Mouse (Mus musculus) midbrain, embryonic 13.5 days (tissue): ENCODE measurements around the gene Snapc4. TPM values are rescaled to one million over a fixed set of nuclear protein-coding genes. Genes with fewer than 3 reads are reported as not detected.
"Not testable (repeated sequence)": the region's sequence is repeated elsewhere in the genome, so short reads cannot be mapped to it uniquely, and the experiment has no call there.

Experiments
- ATAC-seq: fragments of 200-750 bp; cut with Nextera tagmentation; 2 replicates; pipeline ENCODE4 v1.8.0; 2017; ENCODE audit warnings: mild to moderate bottlenecking, moderate TSS enrichment, moderate library complexity
- H3K27ac ChIP-seq: fragments of 300-500 bp; sonication (generic); 2 replicates; pipeline ENCODE4 v1.5.1; 2015; ENCODE audit warnings: inconsistent platforms, mild to moderate bottlenecking, moderate library complexity
- H3K27me3 ChIP-seq: fragments of 300-500 bp; sonication (generic); 2 replicates; pipeline ENCODE4 v1.6.1; 2015; ENCODE audit warnings: mild to moderate bottlenecking, inconsistent platforms
- H3K36me3 ChIP-seq: fragments of 300-500 bp; sonication (generic); 2 replicates; pipeline ENCODE4 v1.6.1; 2015; ENCODE audit warnings: mild to moderate bottlenecking, inconsistent platforms
- H3K4me1 ChIP-seq: fragments of 300-500 bp; sonication (generic); replicated peaks from 2 replicates; pipeline ENCODE4 v1.6.1; 2015; ENCODE audit warnings: inconsistent platforms
- H3K4me2 ChIP-seq: fragments of 300-500 bp; sonication (generic); replicated peaks from 2 replicates; pipeline ENCODE4 v1.6.1; 2015; ENCODE audit warnings: moderate library complexity, mild to moderate bottlenecking, inconsistent platforms
- H3K4me3 ChIP-seq: fragments of 300-500 bp; sonication (generic); replicated peaks from 2 replicates; pipeline ENCODE4 v1.5.1; 2015; ENCODE audit warnings: mild to moderate bottlenecking, inconsistent platforms
- H3K9ac ChIP-seq: fragments of 300-500 bp; sonication (generic); replicated peaks from 2 replicates; pipeline ENCODE4 v1.6.1; 2015; ENCODE audit warnings: mild to moderate bottlenecking, inconsistent platforms
- H3K9me3 ChIP-seq: fragments of 300-500 bp; sonication (generic); 2 replicates; pipeline ENCODE4 v1.6.1; 2016; ENCODE audit warnings: mild to moderate bottlenecking, inconsistent platforms
- WGBS: fragments of 180-500 bp; shearing (Covaris S2); methylation state at CpG from one replicate; pipeline ENCODE4 v1.1.7; 2015; 5-methylcytosine and 5-hydroxymethylcytosine counted together
- polyA plus RNA-seq: library from polyadenylated mRNA; unstranded; fragments of >200 nt; fragmentation: Nextera tagmentation; extraction: Ambion mirVana; gene quantifications from 2 replicates; pipeline ENCODE4 v1.2.1, GENCODE M21; 2015

Gene Snapc4
- polyA plus RNA-seq, 1 experiment from 2014 or later: 32.3 TPM

GRCm38 (mm10) chr2:26402265-26402664, 21.8 kb upstream of the Snapc4 start:
- H3K27ac ChIP-seq: no peak overlapping the region
- H3K27me3 ChIP-seq: no peaks in the 10 kb centered on the region
- peaks cover 28% of the 10 kb centered on the region for H3K4me1 ChIP-seq
- no peaks in the 10 kb centered on the region for H3K9me3 ChIP-seq
- H3K36me3 ChIP-seq: peaks cover 55% of the 10 kb centered on the region
- no peak overlapping the region for H3K9ac ChIP-seq
- WGBS: 88% methylated on average over 1 of the region's 1 CpGs
- ATAC-seq: no peak
- H3K4me2 ChIP-seq: no peak overlapping the region
- no peak overlapping the region for H3K4me3 ChIP-seq

DNA sequence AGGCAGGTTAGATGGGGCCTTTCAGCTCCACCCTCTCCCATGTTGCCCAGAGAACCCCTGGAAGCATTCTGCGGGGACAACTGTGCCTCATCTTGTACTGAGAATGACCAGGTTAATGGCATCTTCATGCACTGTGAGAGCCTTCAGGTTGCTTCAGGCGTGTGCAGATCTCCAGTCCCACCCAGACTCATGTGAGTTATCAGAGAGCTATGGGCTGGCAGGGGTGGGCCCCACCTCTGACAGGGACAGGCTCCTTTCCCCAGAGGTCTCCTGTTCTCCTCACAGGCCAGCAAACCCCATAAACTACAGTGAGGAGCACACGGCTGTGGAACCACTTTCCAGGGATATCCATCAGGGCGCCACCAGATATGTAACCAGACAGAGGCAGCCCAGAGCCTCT, 20.6 kb upstream of the Snapc4 start:
- Histone ChIP-seq H3K27ac (no peak overlapping the region), H3K4me1 (peaks cover 15% of the 10 kb centered on the region), H3K9me3 (no peaks in the 10 kb centered on the region), H3K4me3 (no peak overlapping the region), H3K9ac (no peak overlapping the region), H3K36me3 (peaks cover 68% of the 10 kb centered on the region), H3K27me3 (no peaks in the 10 kb centered on the region), H3K4me2 (no peak overlapping the region)
- no peak for ATAC-seq
- WGBS: 95% methylated on average over 4 of the region's 4 CpGs

DNA sequence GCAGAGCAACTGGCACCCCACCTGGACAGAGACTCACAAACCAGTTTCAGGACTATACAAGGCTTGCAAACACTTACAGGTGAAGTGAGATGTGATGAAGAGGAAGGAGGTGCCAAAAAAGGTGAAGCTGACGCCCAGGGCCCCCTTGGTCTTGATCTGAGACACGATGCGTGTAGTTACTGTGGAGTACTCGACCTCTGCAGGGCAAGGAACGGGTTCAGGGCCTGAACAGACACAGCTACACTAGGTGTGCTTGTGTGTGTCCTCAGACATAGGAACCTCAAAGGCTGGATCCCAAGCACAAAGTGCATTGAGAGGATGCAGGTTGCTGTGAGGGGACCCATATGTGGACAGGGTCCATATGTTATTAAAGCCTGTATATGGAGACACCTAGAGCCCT, 19.8 kb upstream of the Snapc4 start:
- no peaks in the 10 kb centered on the region for H3K9me3 ChIP-seq
- no peak overlapping the region for H3K9ac ChIP-seq
- no peaks in the 10 kb centered on the region for H3K27me3 ChIP-seq
- H3K4me2 ChIP-seq: no peak overlapping the region
- peaks cover 8% of the 10 kb centered on the region for H3K4me1 ChIP-seq
- WGBS: 93% methylated on average over 5 of the region's 5 CpGs
- no peak overlapping the region for H3K4me3 ChIP-seq
- no peak overlapping the region for H3K27ac ChIP-seq
- no peak for ATAC-seq
- peaks cover 75% of the 10 kb centered on the region for H3K36me3 ChIP-seq

DNA sequence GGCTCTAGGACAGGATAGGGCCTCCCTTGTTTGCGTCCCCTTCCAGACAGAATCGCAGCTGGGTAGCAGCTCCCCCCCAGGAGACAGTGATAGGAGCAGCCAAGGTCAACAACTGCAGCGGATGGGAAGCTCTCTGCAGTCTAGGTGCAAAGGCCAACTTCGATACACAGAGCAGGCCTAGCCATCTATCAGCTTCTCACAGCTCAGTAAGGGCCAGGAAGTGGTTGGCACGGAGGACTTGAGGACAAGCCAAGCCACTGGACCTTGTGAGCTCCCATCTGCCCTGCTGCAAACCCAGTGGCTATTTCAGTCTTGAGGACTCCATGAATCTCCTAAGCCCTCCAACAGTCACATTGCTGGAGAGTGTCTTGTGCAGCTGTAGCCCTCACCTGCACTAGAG, 19.2 kb upstream of the Snapc4 start:
- no peak overlapping the region for H3K9ac ChIP-seq
- H3K4me3 ChIP-seq: no peak overlapping the region
- ATAC-seq: no peak
- H3K4me1 ChIP-seq: peaks cover 1% of the 10 kb centered on the region
- no peak overlapping the region for H3K27ac ChIP-seq
- WGBS: 90% methylated on average over 5 of the region's 5 CpGs
- H3K4me2 ChIP-seq: no peak overlapping the region
- H3K36me3 ChIP-seq: peaks cover 82% of the 10 kb centered on the region
- H3K27me3 ChIP-seq: no peaks in the 10 kb centered on the region
- H3K9me3 ChIP-seq: no peaks in the 10 kb centered on the region

GRCm38 (mm10) chr2:26398978-26399377, 18.5 kb upstream of the Snapc4 start:
- Histone ChIP-seq H3K27me3 (no peaks in the 10 kb centered on the region), H3K4me1 (no peaks in the 10 kb centered on the region), H3K4me3 (no peak overlapping the region), H3K9me3 (no peaks in the 10 kb centered on the region), H3K36me3 (peaks cover 88% of the 10 kb centered on the region), H3K9ac (no peak overlapping the region), H3K4me2 (no peak overlapping the region), H3K27ac (no peak overlapping the region)
- WGBS: 92% methylated on average over 8 of the region's 8 CpGs
- ATAC-seq: no peak

DNA sequence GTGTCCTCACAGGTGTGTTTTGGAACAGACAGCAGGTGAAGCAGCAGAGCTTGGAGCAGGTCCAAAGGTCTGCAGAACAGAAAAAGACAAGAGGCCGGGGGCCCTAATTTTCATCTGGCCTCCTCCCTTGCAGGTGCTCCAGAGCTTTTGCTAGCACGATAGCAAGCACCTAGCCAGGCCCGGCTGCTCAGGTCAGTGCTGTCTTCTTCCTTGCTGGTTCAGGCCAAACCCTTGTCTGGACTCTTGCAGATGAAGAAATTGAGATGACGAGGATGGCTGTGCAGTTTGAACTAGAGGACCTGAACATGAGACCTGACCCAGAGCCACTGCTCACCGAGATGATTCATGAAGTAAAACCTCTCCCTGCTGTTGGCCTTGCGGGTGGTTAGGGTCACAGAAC, 11.2 kb upstream of the Snapc4 start:
- H3K9ac ChIP-seq: no peak overlapping the region
- 92% methylated on average over 6 of the region's 6 CpGs for WGBS
- ATAC-seq: no peak
- no peaks in the 10 kb centered on the region for H3K27me3 ChIP-seq
- H3K9me3 ChIP-seq: no peaks in the 10 kb centered on the region
- no peak overlapping the region for H3K4me2 ChIP-seq
- no peak overlapping the region for H3K4me3 ChIP-seq
- H3K36me3 ChIP-seq: peaks cover 75% of the 10 kb centered on the region
- peaks cover 24% of the 10 kb centered on the region for H3K4me1 ChIP-seq
- no peak overlapping the region for H3K27ac ChIP-seq

GRCm38 (mm10) chr2:26390954-26391353, 10.5 kb upstream of the Snapc4 start:
- H3K9ac ChIP-seq: no peak overlapping the region
- no peak overlapping the region for H3K4me2 ChIP-seq
- peaks cover 24% of the 10 kb centered on the region for H3K4me1 ChIP-seq
- 92% methylated on average over 3 of the region's 3 CpGs for WGBS
- no peak overlapping the region for H3K4me3 ChIP-seq
- no peaks in the 10 kb centered on the region for H3K27me3 ChIP-seq
- peaks cover 75% of the 10 kb centered on the region for H3K36me3 ChIP-seq
- ATAC-seq: no peak
- no peaks in the 10 kb centered on the region for H3K9me3 ChIP-seq
- no peak overlapping the region for H3K27ac ChIP-seq

GRCm38 (mm10) chr2:26389154-26389690, 8.8 kb upstream of the Snapc4 start, which contains the start of the genes Entr1 and Pmpca:
Gene Entr1, minus strand, starts transcription at chr2:26389316.
Gene Pmpca, plus strand, starts transcription at chr2:26389339.
- WGBS: under 1% methylated on average over 59 of the region's 60 CpGs
- Histone ChIP-seq H3K4me2 (peak within 1 kb of the TSS; percentile 97), H3K27me3 (no peaks in the 10 kb centered on the region), H3K9ac (peak within 1 kb of the TSS; percentile 96), H3K27ac (peak within 1 kb of the TSS; percentile 75), H3K4me3 (peak within 1 kb of the TSS; percentile 98), H3K4me1 (peaks cover 24% of the 10 kb centered on the region), H3K9me3 (no peaks in the 10 kb centered on the region), H3K36me3 (peaks cover 75% of the 10 kb centered on the region)
- ATAC-seq: peak; percentile 95

- Histone ChIP-seq H3K27me3 (no peaks in the 10 kb centered on the region), H3K9me3 (no peaks in the 10 kb centered on the region), H3K9ac (peak overlapping the region; percentile 96), H3K27ac (peak overlapping the region; percentile 75), H3K4me3 (peak overlapping the region; percentile 98), H3K4me1 (peaks cover 24% of the 10 kb centered on the region), H3K4me2 (peak overlapping the region; percentile 97), H3K36me3 (peaks cover 75% of the 10 kb centered on the region)
- under 1% methylated on average over 40 of the region's 45 CpGs for WGBS
- peak; percentile 73 for ATAC-seq
Observed at GRCm38 (mm10) chr2:26388682-26389153, 8.3 kb upstream of the Snapc4 start.

DNA sequence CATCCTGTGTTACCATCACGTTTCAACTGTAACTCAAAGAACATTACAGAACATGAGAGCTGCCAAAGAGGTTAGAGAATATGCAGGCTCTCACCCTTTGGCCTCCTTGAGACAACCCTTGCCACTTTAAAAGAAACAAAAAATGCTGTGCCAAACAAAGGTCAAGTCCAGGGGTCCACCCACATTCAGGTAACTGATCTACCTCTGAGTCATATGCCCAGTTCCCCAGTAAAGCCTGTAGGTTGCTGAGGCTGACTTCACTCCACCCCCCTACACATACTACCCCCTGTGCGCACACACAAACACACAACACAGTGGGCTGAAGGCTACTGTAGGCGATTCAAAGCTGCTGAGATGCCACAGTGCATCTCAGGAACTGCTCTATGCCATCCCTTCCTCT, 7.3 kb upstream of the Snapc4 start:
- Histone ChIP-seq H3K27ac (no peak overlapping the region), H3K9me3 (no peaks in the 10 kb centered on the region), H3K27me3 (no peaks in the 10 kb centered on the region), H3K4me3 (peak overlapping the region; percentile 98), H3K4me1 (peaks cover 24% of the 10 kb centered on the region), H3K4me2 (peak overlapping the region; percentile 97), H3K36me3 (peaks cover 75% of the 10 kb centered on the region), H3K9ac (peak overlapping the region; percentile 96; the same call in 1 of the 2 replicates)
- ATAC-seq: no peak
- WGBS: 95% methylated on average over 3 of the region's 3 CpGs

GRCm38 (mm10) chr2:26380871-26381270, 418 bp upstream of the Snapc4 start:
- 29% methylated on average over 6 of the region's 6 CpGs for WGBS
- Histone ChIP-seq H3K9ac (peak overlapping the region; percentile 89), H3K4me3 (peak overlapping the region; percentile 81), H3K4me1 (peaks cover 22% of the 10 kb centered on the region), H3K4me2 (peak overlapping the region; percentile 93), H3K36me3 (peaks cover 71% of the 10 kb centered on the region)
- not testable (repeated sequence) for H3K9me3 ChIP-seq, H3K27ac ChIP-seq, H3K27me3 ChIP-seq
- peak; percentile 28; the same call in 1 of the 2 replicates for ATAC-seq

- Histone ChIP-seq H3K27ac (no peak overlapping the region), H3K9ac (no peak overlapping the region; the same call in 1 of the 2 replicates)
- ATAC-seq: no peak
Observed at GRCm38 (mm10) chr2:26372396-26372795, 8.1 kb downstream of the Snapc4 start.

DNA sequence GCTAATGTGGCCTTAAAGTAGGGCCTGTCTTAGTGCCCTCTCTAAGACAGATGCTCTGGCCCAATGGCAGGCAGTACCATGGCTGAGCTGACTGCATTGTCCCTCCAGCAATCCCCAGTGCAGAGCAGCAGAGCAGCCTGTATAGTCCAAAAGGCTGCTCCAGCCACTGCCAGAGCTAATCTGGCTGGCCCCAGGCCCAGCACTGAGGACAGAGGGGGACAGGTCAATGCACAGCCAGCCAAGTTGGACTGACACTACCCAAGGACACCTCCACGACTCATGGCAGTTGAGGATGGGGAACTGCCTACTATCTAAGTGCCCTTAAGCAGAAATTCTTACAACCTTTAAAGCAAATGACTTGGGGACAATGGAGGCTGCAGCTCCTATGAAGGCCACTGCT, 11.9 kb downstream of the Snapc4 start:
- no peak for ATAC-seq
- 91% methylated on average over 1 of the region's 1 CpGs for WGBS

More at GRCm38 (mm10) chr2:26372396-26372795, 8.1 kb downstream of the Snapc4 start:
- Histone ChIP-seq H3K4me1 (no peaks in the 10 kb centered on the region), H3K4me2 (no peak overlapping the region), H3K36me3 (peaks cover 97% of the 10 kb centered on the region), H3K27me3 (no peaks in the 10 kb centered on the region), H3K4me3 (no peak overlapping the region), H3K9me3 (no peaks in the 10 kb centered on the region)
- WGBS: 95% methylated on average over 8 of the region's 8 CpGs

More for the DNA sequence above, 11.9 kb downstream of the Snapc4 start:
- Histone ChIP-seq H3K4me2 (no peak overlapping the region), H3K4me1 (no peaks in the 10 kb centered on the region), H3K9ac (no peak overlapping the region), H3K9me3 (no peaks in the 10 kb centered on the region), H3K27me3 (no peaks in the 10 kb centered on the region), H3K4me3 (no peak overlapping the region), H3K36me3 (peaks cover 97% of the 10 kb centered on the region), H3K27ac (no peak overlapping the region)
